Mouse (Mus musculus): ENCODE measurements around the gene Fgfr4.

DNA sequence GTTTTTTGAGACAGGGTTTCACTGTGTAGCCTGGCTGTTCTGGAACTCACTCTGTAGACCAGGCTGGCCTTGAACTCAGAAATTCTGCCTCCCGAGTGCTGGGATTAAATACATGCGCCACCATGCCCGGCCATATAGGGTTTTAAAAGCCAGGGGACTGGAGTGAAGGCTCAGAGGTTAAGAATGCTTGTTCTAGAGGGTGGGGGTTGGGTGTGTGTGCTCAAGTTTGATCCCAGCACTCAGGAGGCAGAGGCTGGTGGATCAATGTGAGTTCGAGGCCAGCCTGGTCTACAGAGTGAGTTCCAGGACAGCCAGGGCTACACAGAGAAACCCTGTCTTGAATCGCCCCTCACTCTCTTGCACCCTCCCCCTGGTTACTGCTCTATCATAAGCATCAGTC lies 39.1 kb downstream of the Fgfr4 start:
- TF ChIP-seq CTCF (IDR thresholded peaks at IDR 0.05; ENCODE audit: extremely low read depth, insufficient read depth, low read length), result no peak
- TF ChIP-seq POLR2A (IDR thresholded peaks at IDR 0.05; ENCODE audit: extremely low read depth, insufficient read depth, low read length), result no peak

All from cortical plate, adult 2 months (tissue).